Mouse (Mus musculus) left cerebral cortex, postnatal 10 days (tissue): Measurements from ENCODE around the gene Ovgp1. TPM values are rescaled to one million over a fixed set of nuclear protein-coding genes. Genes with fewer than 3 reads are reported as not detected.
"Not testable (repeated sequence)": the region's sequence is repeated elsewhere in the genome, so short reads cannot be mapped to it uniquely, and the experiment has no call there.

Source experiments
- DNase-seq, 2 experiments: peaks; one replicate each; pipeline ENCODE4 v3.0.0; 2021 to 2022; ENCODE audit warnings: low spot score in 2 of 2, mixed read lengths in 1 of 2; ENCODE audit errors: extremely low spot score in 1 of 2
- intact Hi-C: fragments of 180-260 bp; cut with DNase I; formaldehyde crosslinking; loops from one replicate; pipeline ENCODE4 v1.15.1; 2025
- total RNA-seq, 2 experiments: library from RNA; stranded (reverse); gene quantifications; 2 replicates each; pipeline ENCODE4 v1.2.3; 2021

Gene Ovgp1
- total RNA-seq, 2 experiments from 2014 or later, result 1.9 to 2.3 TPM

DNA sequence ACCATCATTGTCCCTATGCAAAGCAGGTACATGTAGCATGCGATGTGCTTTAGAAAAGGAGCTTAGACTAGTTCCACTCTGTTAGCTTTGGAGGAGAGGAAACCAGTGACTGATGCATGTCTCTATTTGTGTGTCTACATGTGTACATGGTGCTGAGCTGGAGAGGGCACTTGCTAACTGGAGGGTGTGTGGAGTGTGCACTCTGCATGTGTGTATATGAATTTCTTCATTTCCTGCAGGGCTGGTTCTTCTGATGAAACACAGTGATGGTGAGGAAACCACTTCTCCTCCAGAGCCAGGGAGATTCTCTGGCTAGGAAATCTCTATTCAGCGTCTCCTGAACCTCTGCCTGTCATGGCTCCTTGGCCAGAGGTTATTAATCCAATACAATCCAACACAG, 663 bp downstream of the Ovgp1 start:
- intact Hi-C loops, result no loop called here
- no peak for DNase-seq

- DNase-seq, result not testable (repeated sequence)
- intact Hi-C loops, result loop anchor here (5.0 to 10.0 kb wide), 2 partner anchors 458 to 885 kb away; no protein-coding TSS in a partner anchor
Observed at GRCm38 (mm10) chr3:105989611-105990010, 16.1 kb downstream of the Ovgp1 start.

DNA sequence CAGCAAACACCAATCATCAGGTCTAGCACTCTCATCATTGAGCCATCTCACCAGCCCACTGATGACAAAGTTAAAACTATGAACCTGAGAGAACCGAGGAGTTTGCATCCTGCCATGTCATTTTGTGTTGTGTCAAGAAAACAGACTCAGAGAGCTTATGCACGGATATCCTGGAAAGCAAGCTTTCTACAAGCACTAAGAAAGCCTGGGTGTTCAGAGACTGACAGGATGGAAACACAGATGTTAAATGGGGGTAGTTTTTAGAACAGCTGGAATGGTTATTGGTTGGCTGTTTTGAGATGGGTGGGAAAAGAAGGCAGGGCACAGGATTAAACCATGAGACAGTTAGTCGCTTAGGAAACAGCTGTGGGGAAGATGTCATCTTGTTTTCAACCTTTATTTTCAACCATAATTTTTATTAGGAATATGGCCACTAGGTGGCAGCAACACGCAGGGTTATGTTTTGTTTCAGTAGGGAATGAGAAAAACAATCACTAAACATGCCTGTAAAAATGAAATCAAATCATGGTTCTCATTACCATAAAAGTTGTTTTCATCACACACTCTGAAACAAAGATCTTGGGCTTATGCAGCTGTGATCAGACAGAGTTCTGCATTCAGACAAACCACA, 18.3 kb downstream of the Ovgp1 start:
- DNase-seq, result peak in 1 of 2 experiments; percentile 38
- intact Hi-C loops, result loop anchor here (5.0 to 10.0 kb wide), 2 partner anchors 456 to 883 kb away; no protein-coding TSS in a partner anchor

DNA sequence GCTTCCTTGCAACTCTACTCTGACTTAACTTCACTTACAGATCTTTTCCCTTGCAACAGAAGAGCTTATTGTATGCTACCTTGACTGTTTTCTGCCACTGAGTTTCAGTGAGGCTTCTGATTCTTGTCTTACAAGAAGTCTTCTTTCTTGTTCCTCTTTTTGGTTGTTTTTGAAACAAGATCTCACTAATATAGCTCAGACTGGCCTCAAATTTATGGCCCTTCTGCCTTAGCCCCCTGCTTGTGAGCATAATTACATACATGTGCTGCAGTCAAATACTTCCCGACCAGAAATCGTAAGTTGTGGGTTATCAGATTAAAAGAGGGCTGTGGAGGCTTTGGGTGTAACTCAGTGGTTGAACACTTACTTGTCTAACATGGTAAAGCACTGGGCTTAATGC, 21.2 kb downstream of the Ovgp1 start:
- intact Hi-C loops, result loop anchor here (5.0 to 10.0 kb wide), 2 partner anchors 453 to 880 kb away; no protein-coding TSS in a partner anchor
- DNase-seq, result no peak

GRCm38 (mm10) chr3:106000707-106001375, 27.3 kb downstream of the Ovgp1 start:
- DNase-seq, result no peak
- intact Hi-C loops, result no loop called here

DNA sequence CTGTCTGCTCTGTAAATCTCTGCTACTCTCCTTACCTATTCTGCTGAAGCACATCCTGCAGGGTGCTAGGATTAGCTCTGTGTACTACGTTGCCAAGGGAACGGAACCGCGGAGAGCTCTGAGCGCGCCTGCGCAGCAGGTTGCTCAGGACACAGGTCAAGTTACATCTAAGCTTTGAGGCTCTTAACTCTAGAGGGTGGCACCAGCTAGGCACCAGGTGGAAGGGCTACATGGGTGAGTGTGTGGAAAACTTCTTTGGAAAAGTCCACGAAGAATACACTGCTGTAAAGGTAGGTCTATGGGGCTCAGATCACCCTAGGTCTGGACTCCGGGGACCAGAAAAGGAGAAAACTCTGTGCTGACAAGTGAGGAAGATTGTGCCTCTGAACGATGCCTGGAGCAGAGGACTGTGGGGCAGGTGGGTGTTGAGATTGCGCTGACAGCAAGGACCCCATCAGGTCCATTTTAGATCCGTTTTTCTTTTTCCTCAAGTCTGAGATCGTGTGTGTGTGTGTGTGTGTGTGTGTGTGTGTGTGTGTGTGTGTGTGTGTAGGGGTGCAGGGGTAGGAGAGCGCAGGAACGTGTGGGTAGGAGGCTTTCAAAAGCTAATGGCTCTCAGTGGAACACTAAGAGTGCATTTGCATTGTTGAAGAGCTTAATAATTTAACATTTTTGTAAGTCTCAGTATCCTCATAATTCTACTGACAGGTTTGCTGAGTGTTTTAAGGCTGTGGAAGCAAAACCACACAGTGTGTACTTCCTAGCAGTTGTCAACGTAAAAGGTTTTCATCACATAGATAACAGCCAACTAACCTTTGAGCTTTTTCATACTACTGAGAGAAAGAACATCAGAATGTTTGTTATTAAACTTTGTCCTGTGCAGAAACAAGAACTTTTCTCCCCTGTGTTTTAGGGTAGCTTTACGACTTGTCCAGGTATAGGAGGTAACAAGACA, 28.2 kb downstream of the Ovgp1 start:
- DNase-seq, result peak; percentile 14 to 31
- intact Hi-C loops, result no loop called here

- DNase-seq, intact Hi-C loops: not testable (repeated sequence)
Observed at GRCm38 (mm10) chr3:106003360-106003759, 29.8 kb downstream of the Ovgp1 start.

- DNase-seq, result no peak
- intact Hi-C loops, result no loop called here
Observed at GRCm38 (mm10) chr3:106014546-106014945, 41.0 kb downstream of the Ovgp1 start, which contains the start of gene Pifo. Pifo (minus strand) TSS chr3:106014646.

DNA sequence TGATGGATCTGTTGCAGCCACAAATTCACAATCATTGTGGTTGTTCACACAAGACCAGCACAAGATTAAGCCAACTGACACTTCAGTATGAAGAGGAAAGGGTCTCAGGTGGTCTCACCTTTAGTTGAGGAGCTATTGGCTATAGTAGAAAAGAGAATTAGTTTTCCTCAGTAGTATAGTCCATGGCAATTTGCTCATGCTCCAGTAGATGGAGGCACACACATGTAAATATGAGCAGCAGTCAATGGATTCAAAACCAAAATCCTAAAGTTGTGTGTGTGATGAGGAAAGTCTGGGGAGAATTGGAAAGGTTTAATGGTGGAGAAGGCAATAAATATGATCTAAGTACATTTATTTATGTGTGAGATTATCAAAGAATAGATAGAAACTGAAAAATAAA, 48.3 kb downstream of the Ovgp1 start:
- intact Hi-C loops, result loop anchor here (5.0 kb wide), 2 partner anchors 425 to 860 kb away; no protein-coding TSS in a partner anchor
- DNase-seq, result peak in 1 of 2 experiments; percentile 9

DNA sequence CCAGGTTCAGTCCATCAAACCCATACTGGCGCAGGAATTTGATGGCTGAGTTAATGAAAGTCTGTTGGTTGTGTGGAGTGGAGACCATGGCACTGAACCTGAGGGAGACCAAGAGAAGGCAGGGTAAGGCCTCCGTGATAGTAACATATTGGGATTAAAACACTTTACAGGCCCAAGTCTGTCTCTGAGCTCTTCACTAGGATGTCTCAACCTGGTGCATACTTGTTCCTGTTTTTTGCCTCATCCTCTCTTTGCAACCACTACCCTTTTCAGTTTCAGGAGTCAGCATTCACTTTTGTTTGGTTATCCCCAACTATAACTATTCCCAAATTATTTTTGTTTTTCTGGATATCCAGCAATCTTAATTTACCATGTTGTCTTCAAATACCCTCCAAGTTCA, 50.6 kb downstream of the Ovgp1 start:
- no peak for DNase-seq

DNA sequence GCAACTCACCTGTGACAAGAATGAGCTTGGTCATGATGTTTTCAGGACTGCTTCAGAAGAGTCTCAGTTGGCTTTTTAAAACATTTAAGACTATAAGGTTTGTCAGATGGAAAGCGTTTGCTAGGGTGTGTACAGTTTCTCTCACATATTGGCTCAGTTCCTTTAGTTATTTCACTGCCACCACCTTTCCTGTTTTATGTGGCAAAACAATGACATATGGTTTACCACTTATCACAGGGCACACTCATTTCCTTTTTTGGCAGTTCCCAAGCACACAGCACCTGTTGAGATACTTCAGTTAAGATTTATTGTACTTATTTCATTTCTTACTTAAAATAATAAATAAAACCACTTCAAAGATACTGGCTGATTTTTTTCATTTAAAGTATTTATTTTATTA, 59.3 kb downstream of the Ovgp1 start, which contains the start of gene Chil5:
Gene Chil5 (minus strand): TSS at position 34 of the 400 bp plus-strand sequence.
- intact Hi-C loops, result no loop called here
- DNase-seq, result no peak

More for the DNA sequence above, 50.6 kb downstream of the Ovgp1 start:
- intact Hi-C loops, result loop anchor here (5.0 kb wide), 2 partner anchors 423 to 858 kb away; no protein-coding TSS in a partner anchor

Other genes with a start within 250 kb of the Ovgp1 start
- gene Rap1a, start 172.4 kb upstream of the Ovgp1 start, total RNA-seq, result 10 to 100 TPM; 75.7 to 86.0 TPM
- gene Adora3, start 102.9 kb upstream of the Ovgp1 start, total RNA-seq, result under 1 TPM; 0.39 to 0.45 TPM
- gene Tmigd3, start 102.8 kb upstream of the Ovgp1 start, total RNA-seq, result under 1 TPM in 1 of 2 experiments, not detected in 1; 0.41 TPM
- gene I830077J02Rik, start 41.0 kb upstream of the Ovgp1 start, total RNA-seq, result 1 to 10 TPM; 1.1 to 1.7 TPM
- 10 to 100 TPM; 62.8 to 66.1 TPM for gene Wdr77, start 14.3 kb upstream of the Ovgp1 start, total RNA-seq
- gene Atp5f1, start 13.6 kb upstream of the Ovgp1 start, total RNA-seq, result 100 to 1,000 TPM; 298 to 310 TPM
- gene Pifo, start 40.9 kb downstream of the Ovgp1 start, total RNA-seq, result under 1 TPM in 1 of 2 experiments, not detected in 1; 0.67 TPM
- gene Chil5, start 59.1 kb downstream of the Ovgp1 start, total RNA-seq, result not detected
- gene Chia1, start 139.5 kb downstream of the Ovgp1 start, total RNA-seq, result 1 to 10 TPM in 1 of 2 experiments, under 1 TPM in 1; 0.99 to 1.8 TPM
- gene Chil3, start 193.9 kb downstream of the Ovgp1 start, total RNA-seq, result not detected
- not detected for gene Chil4, start 245.8 kb downstream of the Ovgp1 start, total RNA-seq